Mouse (Mus musculus): ENCODE results near the gene Rexo5. TPM values are rescaled to one million over a fixed set of nuclear protein-coding genes. Genes with fewer than 3 reads are reported as not detected.

Gene Rexo5
- total and polyA plus RNA-seq, 2 experiments from 2014 or later: 3.5 to 4.5 TPM

GRCm38 (mm10) chr7:119898247-119898856 is 104.5 kb downstream of the Rexo5 start:
- no peak overlapping the region for H3K4me2 ChIP-seq (ENCODE audit: low read depth, low read length)
- WGBS: 33% methylated on average over 1 of the region's 1 CpGs
- H3K27me3 ChIP-seq (ENCODE audit: control insufficient read depth, insufficient read depth, low read length): no peaks in the 10 kb centered on the region
- TF ChIP-seq EP300 (IDR thresholded peaks at IDR 0.05; ENCODE audit: low read depth) (no peak), CTCF (IDR thresholded peaks at IDR 0.05; ENCODE audit: low read depth) (no peak)
- no peaks in the 10 kb centered on the region for H3K36me3 ChIP-seq (replicated peaks; ENCODE audit: control insufficient read depth, insufficient read depth, low read length)
- H3K9me3 ChIP-seq (replicated peaks; ENCODE audit: control insufficient read depth, low read length): no peaks in the 10 kb centered on the region
- H3K4me1 ChIP-seq (ENCODE audit: control insufficient read depth, insufficient read depth): peaks cover 9% of the 10 kb centered on the region; the same call in 1 of the 2 replicates
- no peak for DNase-seq (ENCODE audit: low spot score)
- H3K4me3 ChIP-seq (ENCODE audit: low read depth, low read length): no peak overlapping the region
- no peak overlapping the region for H3K9ac ChIP-seq (replicated peaks; ENCODE audit: low read depth, low read length)
- H3K27ac ChIP-seq (ENCODE audit: low read depth): no peak overlapping the region
- ATAC-seq (ENCODE audit: insufficient read depth, low read depth): no peak

Other genes with a start within 250 kb of the Rexo5 start
- gene Acsm2, start 239.7 kb upstream of the Rexo5 start, total RNA-seq (2014; rRNA removed; ENCODE audit: low replicate concordance): not detected in 2 replicates
- not detected in 2 replicates for gene Acsm2, start 239.7 kb upstream of the Rexo5 start, polyA plus RNA-seq (2015; fragmentation: Nextera tagmentation; extraction: Ambion mirVana)
- gene Acsm1, start 187.0 kb upstream of the Rexo5 start, total RNA-seq (2014; rRNA removed; ENCODE audit: low replicate concordance): not detected in 2 replicates
- gene Acsm1, start 187.0 kb upstream of the Rexo5 start, polyA plus RNA-seq (2015; fragmentation: Nextera tagmentation; extraction: Ambion mirVana): 0.05 and 0.48 TPM in 2 replicates
- not detected in 2 replicates for gene Acsm4, start 104.0 kb upstream of the Rexo5 start, total RNA-seq (2014; rRNA removed; ENCODE audit: low replicate concordance)
- gene Acsm4, start 104.0 kb upstream of the Rexo5 start, polyA plus RNA-seq (2015; fragmentation: Nextera tagmentation; extraction: Ambion mirVana): not detected in 2 replicates
- gene Thumpd1, start 73.2 kb upstream of the Rexo5 start, total RNA-seq (2014; rRNA removed; ENCODE audit: low replicate concordance): 15.8 and 21.1 TPM in 2 replicates
- gene Thumpd1, start 73.2 kb upstream of the Rexo5 start, polyA plus RNA-seq (2015; fragmentation: Nextera tagmentation; extraction: Ambion mirVana): 29.9 and 32.8 TPM in 2 replicates
- 0.08 TPM in 1 of 2 replicates, not detected in the other for gene Acsm3, start 33.1 kb upstream of the Rexo5 start, total RNA-seq (2014; rRNA removed; ENCODE audit: low replicate concordance)
- not detected in 2 replicates for gene Acsm3, start 33.1 kb upstream of the Rexo5 start, polyA plus RNA-seq (2015; fragmentation: Nextera tagmentation; extraction: Ambion mirVana)
- 4.1 and 12.1 TPM in 2 replicates for gene Eri2, start 52 bp downstream of the Rexo5 start, total RNA-seq (2014; rRNA removed; ENCODE audit: low replicate concordance)
- gene Eri2, start 52 bp downstream of the Rexo5 start, polyA plus RNA-seq (2015; fragmentation: Nextera tagmentation; extraction: Ambion mirVana): 5.6 TPM in 2 replicates
- 3.0 and 11.9 TPM in 2 replicates for gene Lyrm1, start 101.9 kb downstream of the Rexo5 start, total RNA-seq (2014; rRNA removed; ENCODE audit: low replicate concordance)
- gene Lyrm1, start 101.9 kb downstream of the Rexo5 start, polyA plus RNA-seq (2015; fragmentation: Nextera tagmentation; extraction: Ambion mirVana): 8.4 and 9.2 TPM in 2 replicates
- gene Dcun1d3, start 102.3 kb downstream of the Rexo5 start, total RNA-seq (2014; rRNA removed; ENCODE audit: low replicate concordance): 2.8 and 8.2 TPM in 2 replicates
- 4.8 and 5.5 TPM in 2 replicates for gene Dcun1d3, start 102.3 kb downstream of the Rexo5 start, polyA plus RNA-seq (2015; fragmentation: Nextera tagmentation; extraction: Ambion mirVana)

Data from heart, postnatal 0 days (tissue).